Mouse (Mus musculus): Measurements from ENCODE around the gene Pced1b. TPM values are rescaled to one million over a fixed set of nuclear protein-coding genes. Genes with fewer than 3 reads are reported as not detected.

Gene Pced1b
- polyA plus RNA-seq, 1 experiment from 2014 or later, result 8.0 TPM

GRCm38 (mm10) chr15:97374085-97374844 is 127.4 kb downstream of the Pced1b start:
- TF ChIP-seq CTCF (IDR thresholded peaks at IDR 0.05; ENCODE audit: low read depth), result no peak
- Histone ChIP-seq H3K9ac (ENCODE audit: low read depth, low read length) (no peak overlapping the region), H3K4me1 (replicated peaks; ENCODE audit: insufficient read depth, low read length) (peaks cover 17% of the 10 kb centered on the region; the same call in 1 of the 2 replicates), H3K27me3 (ENCODE audit: insufficient read depth, low read length) (no peaks in the 10 kb centered on the region), H3K27ac (no peak overlapping the region), H3K36me3 (ENCODE audit: insufficient read depth, low read length) (no peaks in the 10 kb centered on the region), H3K9me3 (replicated peaks; ENCODE audit: low read length) (no peaks in the 10 kb centered on the region), H3K4me2 (ENCODE audit: low read length) (0 out of 2 replicates have a peak overlapping the region, but pooled peaks have one; percentile 47), H3K4me3 (replicated peaks; ENCODE audit: low read depth, low read length) (no peak overlapping the region)
- ATAC-seq (replicated peaks; ENCODE audit: low FRiP score, low read depth), result no peak
- no peak for DNase-seq (ENCODE audit: low spot score)
- WGBS, result 67% methylated on average over 8 of the region's 8 CpGs

- Histone ChIP-seq H3K4me1 (replicated peaks; ENCODE audit: insufficient read depth, low read length) (peaks cover 17% of the 10 kb centered on the region; the same call in 1 of the 2 replicates), H3K9ac (ENCODE audit: low read depth, low read length) (no peak overlapping the region), H3K27ac (no peak overlapping the region), H3K9me3 (replicated peaks; ENCODE audit: low read length) (no peaks in the 10 kb centered on the region), H3K36me3 (ENCODE audit: insufficient read depth, low read length) (no peaks in the 10 kb centered on the region), H3K27me3 (ENCODE audit: insufficient read depth, low read length) (no peaks in the 10 kb centered on the region), H3K4me3 (replicated peaks; ENCODE audit: low read depth, low read length) (no peak overlapping the region), H3K4me2 (ENCODE audit: low read length) (no peak overlapping the region)
- WGBS, result 87% methylated on average over 15 of the region's 15 CpGs
- TF ChIP-seq CTCF (IDR thresholded peaks at IDR 0.05; ENCODE audit: low read depth), result no peak
- ATAC-seq (replicated peaks; ENCODE audit: low FRiP score, low read depth) (no peak), DNase-seq (ENCODE audit: low spot score) (no peak)
Observed at GRCm38 (mm10) chr15:97374845-97375720, 128.2 kb downstream of the Pced1b start.

GRCm38 (mm10) chr15:97376081-97376742 is 129.3 kb downstream of the Pced1b start:
- no peak for TF ChIP-seq CTCF (IDR thresholded peaks at IDR 0.05; ENCODE audit: low read depth)
- peak overlapping the region; percentile 21; the same call in 1 of the 2 replicates for H3K27ac ChIP-seq

GRCm38 (mm10) chr15:97376792-97377222 is 129.9 kb downstream of the Pced1b start:
- WGBS, result 19% methylated on average over 19 of the region's 19 CpGs
- peaks cover 17% of the 10 kb centered on the region; the same call in 1 of the 2 replicates for H3K4me1 ChIP-seq (replicated peaks; ENCODE audit: insufficient read depth, low read length)
- 0 out of 2 replicates have a peak overlapping the region, but pooled peaks have one; percentile 35 for H3K9ac ChIP-seq (ENCODE audit: low read depth, low read length)
- peak overlapping the region; percentile 21; the same call in 1 of the 2 replicates for H3K27ac ChIP-seq
- no peaks in the 10 kb centered on the region for H3K9me3 ChIP-seq (replicated peaks; ENCODE audit: low read length)
- 0 out of 2 replicates have a peak overlapping the region, but pooled peaks have one; percentile 11 for H3K4me3 ChIP-seq (replicated peaks; ENCODE audit: low read depth, low read length)
- H3K36me3 ChIP-seq (ENCODE audit: insufficient read depth, low read length), result no peaks in the 10 kb centered on the region
- TF ChIP-seq CTCF (IDR thresholded peaks at IDR 0.05; ENCODE audit: low read depth), result no peak
- ATAC-seq (replicated peaks; ENCODE audit: low FRiP score, low read depth) (peak; percentile 52), DNase-seq (ENCODE audit: low spot score) (peak; percentile 69)
- H3K27me3 ChIP-seq (ENCODE audit: insufficient read depth, low read length), result no peaks in the 10 kb centered on the region
- H3K4me2 ChIP-seq (ENCODE audit: low read length), result peak overlapping the region; percentile 46

More at GRCm38 (mm10) chr15:97376081-97376742, 129.3 kb downstream of the Pced1b start:
- H3K4me1 ChIP-seq (replicated peaks; ENCODE audit: insufficient read depth, low read length), result peaks cover 17% of the 10 kb centered on the region; the same call in 1 of the 2 replicates
- WGBS, result 39% methylated on average over 7 of the region's 7 CpGs
- H3K27me3 ChIP-seq (ENCODE audit: insufficient read depth, low read length), result no peaks in the 10 kb centered on the region
- H3K9me3 ChIP-seq (replicated peaks; ENCODE audit: low read length), result no peaks in the 10 kb centered on the region
- H3K4me2 ChIP-seq (ENCODE audit: low read length), result peak overlapping the region; percentile 46; the same call in 1 of the 2 replicates
- DNase-seq (ENCODE audit: low spot score) (no peak), ATAC-seq (replicated peaks; ENCODE audit: low FRiP score, low read depth) (no peak)
- no peaks in the 10 kb centered on the region for H3K36me3 ChIP-seq (ENCODE audit: insufficient read depth, low read length)
- H3K9ac ChIP-seq (ENCODE audit: low read depth, low read length), result 0 out of 2 replicates have a peak overlapping the region, but pooled peaks have one; percentile 35
- H3K4me3 ChIP-seq (replicated peaks; ENCODE audit: low read depth, low read length), result no peak overlapping the region

GRCm38 (mm10) chr15:97378061-97378460 is 131.2 kb downstream of the Pced1b start:
- no peak for TF ChIP-seq CTCF (IDR thresholded peaks at IDR 0.05; ENCODE audit: low read depth)
- no peak for ATAC-seq (replicated peaks; ENCODE audit: low FRiP score, low read depth)
- H3K4me1 ChIP-seq (replicated peaks; ENCODE audit: insufficient read depth, low read length), result peaks cover 17% of the 10 kb centered on the region; the same call in 1 of the 2 replicates

More at GRCm38 (mm10) chr15:97378061-97378460, 131.2 kb downstream of the Pced1b start:
- H3K27me3 ChIP-seq (ENCODE audit: insufficient read depth, low read length), result no peaks in the 10 kb centered on the region
- H3K9ac ChIP-seq (ENCODE audit: low read depth, low read length), result no peak overlapping the region
- no peaks in the 10 kb centered on the region for H3K36me3 ChIP-seq (ENCODE audit: insufficient read depth, low read length)
- no peak for DNase-seq (ENCODE audit: low spot score)
- no peak overlapping the region for H3K27ac ChIP-seq
- H3K4me3 ChIP-seq (replicated peaks; ENCODE audit: low read depth, low read length), result no peak overlapping the region
- H3K9me3 ChIP-seq (replicated peaks; ENCODE audit: low read length), result no peaks in the 10 kb centered on the region
- no peak overlapping the region for H3K4me2 ChIP-seq (ENCODE audit: low read length)
- 83% methylated on average over 4 of the region's 4 CpGs for WGBS

All from kidney, postnatal 0 days (tissue).